Mouse (Mus musculus) kidney, adult 8-10 months (tissue): ENCODE results near the gene Hyal3.

Source experiments
- DNase-seq, 2 experiments: peaks; one replicate each; pipeline ENCODE4 v3.0.0; 2022

The Hyal3 gene

DNA sequence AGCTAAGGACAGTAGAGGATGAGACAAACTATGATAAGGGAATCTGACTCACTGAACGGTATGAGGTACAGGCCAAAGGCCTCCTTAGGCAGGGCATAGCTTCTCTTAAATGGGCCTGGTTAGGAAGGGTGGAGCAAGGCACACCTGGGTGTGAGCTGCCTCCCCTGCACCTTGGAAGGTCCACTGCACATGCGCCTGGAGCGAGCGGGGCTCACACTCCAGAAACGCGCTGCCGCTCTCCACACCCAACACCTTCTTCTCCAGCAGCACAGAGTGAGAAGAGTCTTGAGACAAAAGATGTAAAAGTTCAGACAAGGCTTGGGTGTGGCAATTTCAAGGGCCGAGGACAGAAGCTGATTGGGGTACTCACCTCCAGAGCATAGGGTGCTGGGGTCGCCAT lies 18.8 kb downstream of the Hyal3 start:
- no peak for DNase-seq

DNA sequence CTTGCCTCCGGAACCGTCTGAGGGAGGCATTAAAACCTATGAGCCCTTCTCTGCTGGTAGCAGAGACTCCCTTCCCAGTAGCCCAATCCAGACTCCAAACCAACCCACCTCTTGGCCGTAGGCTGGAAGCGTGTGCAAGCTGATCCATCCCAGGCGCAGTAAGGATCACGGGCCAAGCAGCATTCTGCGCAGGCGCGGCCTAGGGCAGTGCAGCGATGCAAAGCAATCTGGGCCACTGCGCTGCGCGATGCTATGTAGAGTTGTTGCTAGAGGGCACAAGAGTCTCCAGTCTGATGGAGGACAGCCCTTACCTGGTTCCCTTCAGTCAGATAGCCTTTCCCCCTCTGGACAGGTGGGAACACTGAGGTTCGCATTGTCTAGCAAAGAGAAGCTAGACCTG lies 19.2 kb downstream of the Hyal3 start:
- DNase-seq: peak in 1 of 2 experiments; percentile 65

DNA sequence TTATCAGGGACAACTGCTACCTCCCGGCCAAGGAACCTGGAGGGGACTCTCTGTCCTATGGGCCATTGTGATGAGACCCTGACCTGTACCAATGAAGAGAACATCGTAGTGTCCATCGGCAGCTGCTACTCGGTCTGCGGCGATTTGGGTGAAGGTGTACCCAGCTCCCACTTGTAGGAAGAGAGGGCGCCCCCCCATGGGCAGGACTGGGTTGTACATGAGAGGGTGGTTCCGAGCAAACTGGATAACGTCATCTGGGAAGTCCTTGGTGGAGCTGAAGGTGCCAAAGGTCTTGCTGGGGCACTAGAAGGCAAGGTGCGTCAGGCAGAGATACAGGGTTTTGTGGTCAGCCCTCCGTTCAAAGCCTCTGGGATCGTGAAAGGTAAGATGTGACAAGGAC lies 20.1 kb downstream of the Hyal3 start:
- peak; percentile 59 to 71 for DNase-seq

DNA sequence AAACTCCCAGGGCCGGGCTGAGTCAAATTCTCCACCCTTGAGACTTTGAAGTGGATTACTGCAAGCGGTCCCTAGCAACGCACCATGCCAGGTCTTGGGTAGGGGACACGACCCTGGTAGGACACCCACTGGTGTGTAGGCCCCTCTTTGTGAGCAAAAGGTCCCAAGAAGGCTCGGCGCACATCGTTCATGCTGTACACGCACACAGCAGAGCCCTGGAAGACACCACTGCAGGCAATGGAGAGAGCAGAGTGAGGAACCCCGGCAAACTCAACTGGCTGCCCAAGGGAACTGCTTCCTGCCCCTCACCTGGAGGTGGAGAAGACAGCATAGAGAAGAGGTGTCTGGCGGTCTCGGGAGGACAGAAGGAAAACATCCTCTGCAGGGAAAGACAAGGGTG lies 20.7 kb downstream of the Hyal3 start:
- no peak for DNase-seq

DNA sequence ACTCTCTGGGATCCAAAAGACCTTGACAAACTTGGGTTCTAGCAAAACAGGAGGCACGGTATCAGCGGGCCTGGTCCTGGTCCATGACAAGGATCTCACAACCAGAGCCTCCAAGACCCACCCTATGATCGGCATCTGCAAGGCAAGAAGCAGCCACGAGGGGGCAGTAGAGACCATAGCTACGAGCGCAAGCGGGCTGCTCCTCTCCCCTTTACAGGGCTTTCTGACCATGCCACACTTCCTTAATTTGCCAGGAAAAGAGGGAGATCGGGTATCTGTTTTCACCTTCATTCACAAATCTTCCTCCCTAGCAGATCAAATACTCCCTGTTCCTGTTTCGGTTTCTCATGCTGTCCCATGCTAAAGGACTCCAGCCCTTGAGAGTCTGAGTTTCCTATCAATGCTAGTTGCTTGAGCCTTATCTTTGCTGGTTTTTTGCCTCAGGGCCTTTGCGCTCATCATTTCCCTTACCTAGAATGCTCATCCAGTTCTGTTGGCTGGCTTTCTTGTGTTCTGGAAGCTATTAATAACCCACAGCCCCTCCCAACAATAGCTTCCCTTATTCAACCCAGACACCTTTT lies 21.5 kb downstream of the Hyal3 start:
- peak; percentile 86 to 94 for DNase-seq

DNA sequence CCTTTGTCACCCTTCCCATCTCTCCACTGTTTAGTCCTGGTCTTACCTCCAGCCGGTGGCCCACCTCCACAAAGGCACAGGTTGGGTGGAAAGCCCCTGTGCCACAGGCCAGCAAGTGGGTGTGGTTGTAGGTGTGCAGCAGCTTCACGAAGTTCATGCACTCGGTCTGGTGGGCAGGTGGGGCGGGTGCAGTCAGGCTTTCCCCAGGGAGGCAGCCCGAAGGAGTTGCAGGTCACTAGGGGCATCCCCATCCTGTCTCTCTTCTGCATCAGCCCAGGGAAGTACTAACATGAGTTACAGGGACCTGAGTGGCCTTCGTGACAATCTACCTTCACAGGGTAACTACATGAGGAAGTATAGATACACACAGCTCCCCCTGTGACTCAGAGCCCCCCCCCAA lies 22.6 kb downstream of the Hyal3 start:
- no peak for DNase-seq

DNA sequence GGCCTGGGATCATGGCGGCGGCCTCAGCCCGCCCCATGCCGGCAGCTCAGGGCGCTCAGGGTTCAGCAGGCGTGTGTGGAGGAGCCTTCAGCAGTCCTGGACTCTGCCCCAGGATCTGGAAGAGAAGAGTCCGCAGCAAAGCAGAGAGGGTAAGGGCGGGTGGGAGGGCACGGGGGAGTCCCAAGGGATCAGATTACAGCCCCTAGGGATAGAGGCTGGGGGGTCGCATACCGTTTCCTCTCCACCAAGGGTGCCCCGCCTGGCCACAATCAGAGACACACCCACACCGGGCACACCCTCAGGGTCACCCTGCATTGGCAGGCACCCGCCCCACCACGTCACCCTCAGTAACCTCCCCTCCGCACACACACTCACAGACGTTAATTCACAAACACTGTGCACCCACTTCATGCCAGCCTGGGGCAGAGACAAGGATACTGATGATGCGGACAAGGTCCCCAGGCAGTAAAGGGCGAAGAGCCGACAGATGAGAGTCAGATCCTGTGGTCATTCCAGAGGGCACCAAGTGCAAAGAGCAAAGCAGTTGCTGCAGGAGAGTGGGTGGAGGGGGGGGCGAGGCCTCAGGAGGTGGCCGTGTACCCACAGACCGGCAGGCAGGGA lies 24.5 kb downstream of the Hyal3 start:
- DNase-seq: peak; percentile 63 to 72

DNA sequence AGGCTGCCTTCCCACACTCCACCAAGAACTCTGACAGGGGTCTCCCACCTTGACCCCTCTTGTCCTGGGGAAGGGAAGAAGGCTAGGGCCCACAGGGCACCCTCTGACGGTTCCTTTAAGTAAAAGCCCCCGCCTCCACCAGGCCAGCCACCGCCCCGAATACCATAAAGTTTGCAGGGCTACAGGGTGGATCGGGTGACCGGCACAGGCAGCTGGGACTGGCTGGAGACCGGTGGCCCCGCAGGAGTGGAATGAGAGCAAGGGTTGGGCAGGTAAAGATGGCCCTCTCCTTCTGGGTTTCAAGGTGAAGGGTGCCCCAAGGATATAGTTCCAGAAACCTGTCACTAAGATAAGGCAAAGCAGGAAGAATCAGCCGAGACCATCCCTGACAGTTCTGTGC lies 26.0 kb downstream of the Hyal3 start:
- peak; percentile 57 to 65 for DNase-seq

DNA sequence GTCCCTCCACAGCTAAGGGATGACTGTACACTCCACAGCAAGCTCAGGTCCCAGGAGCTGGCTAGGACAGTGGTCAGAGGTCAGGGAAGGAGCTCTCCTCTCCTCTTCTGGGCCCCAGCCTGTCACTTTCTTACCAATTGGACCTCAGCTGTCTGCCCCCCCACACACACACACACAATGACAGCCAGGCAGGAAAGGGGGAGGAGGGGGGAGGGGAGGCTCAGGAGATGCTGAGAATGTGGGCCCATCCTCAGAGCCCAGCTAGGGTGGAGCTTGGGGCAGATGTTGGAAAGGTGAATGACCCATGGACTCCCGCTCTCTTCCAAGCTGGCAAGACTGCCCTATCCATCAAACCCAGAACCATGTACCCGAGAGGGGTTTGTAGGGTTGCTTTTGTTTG lies 26.4 kb downstream of the Hyal3 start:
- no peak for DNase-seq

DNA sequence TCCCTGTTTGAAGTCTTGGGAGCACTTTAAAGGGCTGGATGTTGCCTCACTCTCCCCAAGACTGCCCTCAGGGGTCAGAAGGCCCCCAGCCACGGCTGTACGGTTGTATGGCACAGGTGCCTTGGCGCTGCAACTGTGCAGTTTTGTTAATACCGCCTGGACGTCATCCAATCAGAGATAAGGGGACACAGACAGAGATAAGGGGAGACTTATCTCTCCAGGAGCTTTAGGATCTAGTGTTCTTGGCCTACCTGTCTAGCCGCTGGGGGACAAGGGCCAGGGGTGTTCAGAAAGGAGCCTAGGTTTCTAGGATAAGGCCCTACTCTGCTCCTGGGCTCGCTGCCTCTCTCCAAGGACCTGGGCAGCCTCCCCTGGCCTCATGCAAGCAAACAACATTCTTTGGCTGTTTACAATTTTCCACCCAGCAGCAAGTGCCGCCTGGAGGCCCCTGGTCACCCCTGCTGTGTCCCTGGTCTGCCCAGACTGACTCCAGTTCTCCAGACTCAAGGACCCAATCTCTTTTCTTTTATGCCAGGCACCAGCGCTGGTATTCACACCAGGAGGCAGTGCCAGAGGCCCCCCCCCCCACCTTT lies 27.1 kb downstream of the Hyal3 start:
- no peak for DNase-seq

DNA sequence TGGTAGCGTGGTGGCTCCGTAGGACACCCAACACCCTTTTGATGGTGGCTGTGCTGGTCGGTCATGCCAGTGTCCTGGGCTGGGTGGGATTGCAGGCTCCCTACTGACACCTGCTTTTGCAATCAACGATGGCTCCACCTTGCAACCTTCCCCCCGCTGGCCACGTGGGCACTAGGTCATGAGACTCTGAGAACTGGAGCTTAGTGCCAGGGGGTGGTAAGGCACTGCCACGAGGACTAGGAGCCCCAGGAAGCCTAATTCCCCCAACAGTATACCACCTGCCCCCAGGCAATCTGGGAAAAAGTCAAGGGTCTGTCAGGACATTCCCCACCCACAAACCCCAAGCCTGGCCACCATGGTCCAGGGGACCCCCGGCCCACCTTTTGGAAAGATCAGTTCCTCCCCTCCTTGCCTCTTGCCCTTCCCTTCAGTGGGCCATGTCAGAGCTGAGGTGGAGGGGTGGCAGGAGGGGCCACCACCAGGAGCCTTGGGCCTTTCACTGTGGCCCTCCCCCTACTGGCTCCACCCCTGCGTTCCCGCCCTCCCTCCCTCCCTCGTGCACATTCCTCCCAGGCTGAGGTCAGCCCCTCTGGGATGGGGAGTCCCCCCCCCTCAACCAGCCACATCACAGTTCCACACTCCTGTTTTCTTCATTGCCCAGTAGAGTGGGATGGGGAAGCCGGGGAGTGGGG lies 28.3 kb downstream of the Hyal3 start, which contains the start of gene Sema3b:
Sema3b (minus strand) TSS at position 489 of the 692 bp plus-strand sequence.
- DNase-seq: peak in 1 of 2 experiments; percentile 72

DNA sequence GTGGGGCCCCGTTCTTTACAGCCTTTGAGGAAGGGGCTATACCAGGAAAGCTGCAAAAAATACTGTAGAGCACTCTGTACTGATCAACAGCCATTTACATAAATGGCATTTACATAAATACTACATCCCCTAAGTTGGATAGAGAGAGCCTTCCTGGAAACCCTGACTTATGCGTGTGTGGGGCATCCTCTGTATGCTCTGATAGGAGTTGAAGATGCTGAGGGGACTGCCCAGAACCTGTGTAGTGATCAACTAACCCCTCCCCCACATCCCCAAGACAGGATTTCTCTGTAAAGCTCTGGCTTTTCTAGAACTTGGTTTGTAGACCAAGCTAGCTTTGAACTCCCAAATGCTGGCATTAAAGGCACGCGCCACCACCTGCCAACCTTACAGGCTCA lies 28.8 kb downstream of the Hyal3 start:
- no peak for DNase-seq

DNA sequence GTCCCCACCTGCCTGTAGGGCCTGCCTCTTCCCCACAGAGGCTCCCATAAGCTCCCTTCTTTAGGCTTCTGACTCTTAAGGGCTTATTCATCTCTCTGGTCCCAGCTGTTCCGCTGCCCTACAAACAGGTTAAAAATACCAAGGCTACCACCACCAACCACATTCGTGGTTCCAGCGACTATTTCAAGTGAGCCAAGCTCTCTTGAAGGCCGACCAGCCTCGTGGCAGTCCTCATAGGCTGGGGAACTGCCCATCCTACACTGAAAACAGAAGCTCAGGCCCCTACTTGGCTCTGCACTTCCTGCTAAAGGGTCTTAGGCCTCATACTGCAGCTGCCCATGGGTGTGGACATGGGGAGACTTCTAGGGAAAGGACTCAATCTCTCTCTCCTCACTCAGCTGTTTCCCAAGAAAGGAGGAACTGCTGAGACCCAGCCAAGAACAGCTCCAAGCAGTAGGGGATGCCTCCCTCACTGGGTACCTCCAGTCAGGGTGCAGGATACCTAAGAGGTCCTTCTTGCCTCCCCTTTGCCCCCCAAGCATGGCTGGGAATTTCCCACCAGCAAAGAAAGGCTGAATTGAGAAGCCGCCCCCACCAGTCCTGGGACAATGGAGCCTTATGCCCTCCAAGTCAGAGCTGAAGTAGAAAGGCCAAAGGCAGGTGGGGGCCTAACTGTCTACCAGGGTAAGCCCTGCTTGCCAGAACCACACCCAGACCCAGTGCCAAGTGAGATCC lies 31.0 kb downstream of the Hyal3 start:
- DNase-seq: peak in 1 of 2 experiments; percentile 27

DNA sequence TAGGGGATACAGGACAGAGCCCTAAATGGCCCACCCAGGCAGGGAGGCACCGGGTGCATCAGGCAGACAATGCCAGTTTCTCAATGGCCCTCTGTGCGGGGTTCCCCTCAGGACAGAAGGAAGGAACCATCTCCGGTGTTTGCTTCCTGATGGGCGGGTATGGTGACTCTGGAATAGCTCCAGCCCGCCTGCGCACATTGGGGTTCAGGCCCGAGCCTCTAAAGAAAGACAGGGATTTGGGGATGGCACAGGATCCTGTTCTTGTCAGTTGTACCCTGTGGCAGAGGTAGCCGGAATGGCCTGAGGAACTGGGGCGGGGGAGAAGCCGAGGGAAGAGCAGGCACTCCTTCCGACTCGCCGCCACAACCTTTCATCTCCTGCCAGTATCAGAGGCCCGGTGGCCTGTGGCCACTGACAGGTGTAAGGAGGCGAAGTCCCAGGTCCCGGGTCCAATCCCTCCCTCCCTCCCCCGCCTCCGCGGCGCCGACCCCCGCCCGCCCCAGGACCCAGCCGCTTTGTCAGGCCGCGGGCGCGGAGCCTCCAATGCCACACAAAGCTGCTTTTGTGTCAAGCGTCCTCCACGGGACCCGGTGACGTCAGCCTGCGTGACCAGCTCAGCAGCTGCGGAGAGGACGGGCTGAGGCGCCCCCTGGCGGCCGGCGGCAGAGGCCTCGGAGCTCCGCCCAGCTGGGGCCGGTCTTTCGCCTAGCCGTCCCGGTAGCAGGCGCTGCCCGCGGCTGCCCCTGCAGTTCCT lies 31.8 kb downstream of the Hyal3 start:
- DNase-seq: peak; percentile 97 to 98

DNA sequence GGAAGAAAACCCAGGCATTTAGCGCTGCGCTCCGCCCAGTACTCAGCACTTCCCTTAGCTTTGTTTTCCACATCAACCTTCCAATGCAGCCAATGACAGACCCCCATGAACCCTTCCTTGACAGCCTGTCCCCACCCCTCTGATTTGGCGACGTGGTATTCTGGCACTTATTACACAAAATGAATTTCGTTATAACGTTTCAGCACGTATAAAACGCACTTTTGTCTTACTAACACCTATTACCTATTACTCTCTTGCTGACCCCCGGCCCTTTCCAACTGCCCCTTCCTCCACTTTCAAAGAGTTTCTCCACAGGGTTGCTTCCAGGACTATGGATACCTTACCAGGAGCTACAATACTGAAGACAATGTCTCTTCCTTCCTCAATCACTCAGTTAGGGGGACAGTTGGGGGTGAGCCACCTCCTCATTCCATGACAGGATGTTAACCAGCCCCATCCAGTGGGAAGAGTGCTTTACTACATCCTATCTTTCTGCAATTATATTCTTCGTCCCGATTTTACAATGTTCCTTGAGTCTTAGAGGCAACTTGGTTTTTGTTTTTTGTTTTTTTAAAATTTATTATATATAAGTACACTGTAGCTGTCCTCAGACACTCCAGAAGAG lies 32.4 kb downstream of the Hyal3 start:
- no peak for DNase-seq

DNA sequence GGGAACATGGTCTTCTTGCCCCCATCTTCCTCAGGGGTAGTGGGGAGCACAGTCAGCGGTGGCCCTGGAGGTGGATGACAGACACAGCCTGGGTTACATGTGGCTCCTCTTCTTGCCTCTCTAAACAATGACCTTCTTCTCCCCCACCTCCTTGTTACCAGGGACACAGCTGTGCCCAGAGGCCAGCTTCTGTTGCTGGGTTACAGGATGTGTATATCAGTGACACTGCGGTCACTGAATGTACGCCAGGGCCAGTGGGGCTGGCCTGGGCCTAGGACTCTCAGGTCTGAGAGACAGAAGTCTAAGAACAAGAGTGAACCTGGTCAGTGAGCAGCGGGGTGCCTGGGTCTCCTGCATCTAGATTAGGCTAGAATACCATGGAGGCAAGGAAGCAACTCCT lies 34.4 kb downstream of the Hyal3 start:
- no peak for DNase-seq

DNA sequence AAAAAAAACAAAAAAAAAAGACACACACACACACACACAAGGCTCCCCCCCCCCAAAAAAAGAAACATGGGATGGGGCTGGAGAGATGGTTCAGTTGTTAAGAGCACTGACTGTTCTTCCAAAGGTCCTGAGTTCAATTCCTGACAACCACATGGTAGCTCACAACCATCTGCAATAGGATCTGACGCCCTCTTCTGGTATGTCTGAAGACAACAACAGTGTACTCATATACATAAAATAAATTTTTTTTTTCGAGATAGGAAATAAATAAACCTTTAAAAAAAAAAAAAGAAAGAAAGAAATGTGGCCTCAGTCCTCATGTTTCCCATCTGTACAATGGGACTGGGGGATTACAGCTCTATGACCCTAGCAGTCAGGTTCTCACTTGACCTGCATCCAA lies 36.8 kb downstream of the Hyal3 start:
- DNase-seq: no peak

DNA sequence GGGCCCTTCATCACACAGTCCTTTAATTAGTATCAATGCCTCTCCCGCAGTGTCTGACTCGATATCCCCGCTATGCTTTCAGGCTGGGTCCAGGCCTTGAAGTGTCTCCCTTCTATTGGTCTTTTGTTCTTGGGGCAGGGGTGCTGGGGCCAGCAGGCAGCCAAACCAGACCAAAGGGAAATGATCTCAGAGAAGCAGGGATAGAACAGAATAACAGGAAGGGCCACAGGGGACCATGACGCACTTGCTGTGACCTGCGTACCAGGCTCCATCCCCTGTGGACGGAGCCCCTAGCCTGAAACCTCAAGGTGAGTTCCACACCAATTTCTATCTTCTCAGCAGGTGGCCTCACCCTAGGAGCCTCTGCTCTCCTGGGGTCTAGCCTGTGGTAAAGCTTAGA lies 37.5 kb downstream of the Hyal3 start:
- no peak for DNase-seq

DNA sequence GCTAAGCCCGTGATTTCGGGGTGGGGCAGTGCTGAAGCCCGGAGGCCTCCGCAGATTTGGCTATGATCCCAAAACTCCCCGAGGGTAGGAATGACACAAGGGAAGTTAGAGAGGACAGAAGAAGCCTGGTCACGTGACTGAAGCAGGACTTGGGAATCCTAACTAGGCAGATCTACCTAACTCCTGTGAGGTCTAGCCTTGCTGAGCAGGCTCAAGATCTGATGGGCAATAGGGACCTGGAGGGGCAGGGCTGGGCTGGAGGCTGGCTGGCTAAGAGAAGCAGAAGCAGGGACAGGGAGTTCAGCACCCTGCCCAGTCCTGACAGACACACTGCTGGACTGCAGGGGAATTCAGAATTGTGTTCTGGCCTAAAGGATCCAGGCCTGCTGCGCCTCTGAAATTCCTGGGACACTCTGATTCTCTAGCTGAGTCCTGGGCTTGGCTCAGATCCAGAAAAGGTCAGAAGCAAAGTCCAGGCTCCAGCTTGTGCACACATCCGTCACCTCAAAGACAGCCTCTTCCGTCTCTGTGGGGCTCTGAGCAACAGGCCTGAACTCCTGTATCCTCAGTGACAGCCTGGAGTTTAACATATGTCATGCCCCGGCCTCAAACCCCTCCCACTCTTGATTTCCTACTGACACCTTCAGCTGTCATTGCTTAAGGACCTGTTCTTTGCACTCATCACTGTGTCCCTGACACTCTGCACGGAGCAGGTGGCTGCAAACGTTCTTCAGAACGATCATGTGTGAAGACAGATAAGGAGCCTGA lies 38.3 kb downstream of the Hyal3 start:
- DNase-seq: peak; percentile 88 to 89

DNA sequence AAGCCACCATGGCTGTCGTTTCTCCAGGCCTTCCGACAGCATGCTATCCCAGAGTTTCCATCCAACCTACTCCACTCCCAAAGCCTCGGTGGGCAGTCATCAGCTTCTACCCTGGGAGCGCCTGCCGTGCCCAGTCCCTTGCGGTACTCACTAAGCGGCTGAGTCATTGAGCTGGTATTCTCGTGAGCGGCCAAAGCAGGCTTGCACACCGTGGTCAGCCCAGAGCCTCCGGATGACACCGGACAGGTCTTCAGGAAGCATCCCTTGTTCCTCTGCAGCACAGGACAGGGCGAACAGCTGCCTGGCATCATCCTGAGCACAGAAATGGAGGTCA lies 38.9 kb downstream of the Hyal3 start:
- DNase-seq: no peak

DNA sequence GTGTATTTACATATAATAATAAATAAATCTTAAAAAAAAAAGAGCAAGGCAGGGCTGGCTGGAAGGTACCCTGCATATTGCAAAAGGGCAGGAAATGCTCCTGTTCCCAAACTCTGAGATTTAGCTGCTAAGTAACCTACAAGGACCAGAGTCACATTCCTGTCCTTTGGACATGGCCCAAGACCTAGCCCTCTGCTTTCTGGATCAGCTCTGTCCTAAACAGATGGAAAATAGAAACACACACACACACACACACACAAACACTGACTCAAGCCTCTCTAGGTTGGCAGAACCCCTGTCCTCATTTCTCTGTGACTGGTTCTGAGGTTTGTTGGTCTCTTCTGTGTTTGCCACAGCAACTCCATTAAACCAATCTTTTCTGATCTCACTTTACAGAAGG lies 40.3 kb downstream of the Hyal3 start:
- DNase-seq: no peak
